Mouse (Mus musculus): ENCODE results near the gene Gm49510. TPM values are rescaled to one million over a fixed set of nuclear protein-coding genes. Genes with fewer than 3 reads are reported as not detected.

Gm49510 gene
- polyA plus RNA-seq, 1 experiment from 2014 or later = 0.15 TPM

DNA sequence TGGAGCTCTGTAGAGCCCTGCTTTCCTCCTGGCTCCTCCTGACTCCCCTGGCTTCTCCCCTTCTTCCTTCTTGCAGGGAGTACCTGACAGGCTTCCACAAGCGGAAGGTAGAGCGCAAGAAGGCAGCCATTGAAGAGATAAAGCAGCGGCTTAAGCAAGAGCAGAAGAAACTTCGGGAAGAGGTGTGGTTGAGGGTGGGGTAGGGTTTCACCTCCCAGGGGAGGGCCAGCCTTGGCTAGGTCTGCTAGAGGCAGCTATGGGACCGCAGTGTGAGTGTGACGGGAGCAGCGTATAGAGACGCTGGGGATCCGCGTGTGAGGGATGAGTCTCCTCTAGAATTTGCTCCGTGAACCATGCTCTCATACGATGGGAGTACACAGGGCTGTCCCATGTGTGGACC is 36.9 kb downstream of the Gm49510 start:
- 94% methylated on average over 12 of the region's 12 CpGs for WGBS
- ATAC-seq = no peak
- H3K9ac ChIP-seq = peak overlapping the region; percentile 77; the same call in 1 of the 2 replicates

DNA sequence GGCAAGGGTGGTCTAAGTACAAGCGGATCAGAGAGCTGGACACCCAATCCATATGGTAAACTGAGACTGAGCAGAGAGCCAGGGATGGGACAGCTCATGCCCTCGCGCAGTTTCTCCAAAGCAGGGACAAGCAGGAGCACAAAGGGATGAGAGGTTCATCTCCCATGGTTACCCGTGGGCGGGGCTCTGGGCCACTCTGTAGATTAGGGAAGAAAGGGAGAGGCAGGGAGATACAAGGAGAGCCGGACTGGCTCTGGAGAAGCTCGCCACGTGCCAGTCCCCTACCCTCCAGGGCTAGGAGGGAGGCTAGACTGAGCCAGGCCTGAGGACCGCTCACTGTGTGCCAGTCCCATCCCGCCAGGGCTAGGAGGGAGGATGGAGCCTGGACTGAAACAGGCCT is 37.8 kb downstream of the Gm49510 start:
- no peak overlapping the region for H3K9ac ChIP-seq
- WGBS = 89% methylated on average over 10 of the region's 10 CpGs
- H3K9me3 ChIP-seq (replicated peaks) = no peaks in the 10 kb centered on the region
- peaks cover 3% of the 10 kb centered on the region; the same call in 1 of the 2 replicates for H3K27me3 ChIP-seq
- H3K27ac ChIP-seq = no peak overlapping the region
- H3K4me2 ChIP-seq = no peak overlapping the region
- no peak for ATAC-seq
- no peak overlapping the region for H3K4me3 ChIP-seq
- H3K4me1 ChIP-seq = peaks cover 19% of the 10 kb centered on the region
- H3K36me3 ChIP-seq (ENCODE audit: poor library complexity, severe bottlenecking) = peaks cover 54% of the 10 kb centered on the region

More for the DNA sequence above, 36.9 kb downstream of the Gm49510 start:
- Histone ChIP-seq H3K4me2 (peak overlapping the region; percentile 86; the same call in 1 of the 2 replicates), H3K27ac (no peak overlapping the region), H3K4me1 (peaks cover 19% of the 10 kb centered on the region), H3K36me3 (ENCODE audit: poor library complexity, severe bottlenecking) (peaks cover 48% of the 10 kb centered on the region), H3K27me3 (peaks cover 3% of the 10 kb centered on the region; the same call in 1 of the 2 replicates), H3K9me3 (replicated peaks) (no peaks in the 10 kb centered on the region), H3K4me3 (peak overlapping the region; percentile 60; the same call in 1 of the 2 replicates)

GRCm38 (mm10) chr15:78937963-78938362 is 38.5 kb downstream of the Gm49510 start:
- Histone ChIP-seq H3K9me3 (replicated peaks) (no peaks in the 10 kb centered on the region), H3K27ac (no peak overlapping the region), H3K9ac (no peak overlapping the region), H3K36me3 (ENCODE audit: poor library complexity, severe bottlenecking) (peaks cover 54% of the 10 kb centered on the region), H3K4me2 (no peak overlapping the region), H3K4me3 (no peak overlapping the region), H3K4me1 (peaks cover 24% of the 10 kb centered on the region), H3K27me3 (peaks cover 3% of the 10 kb centered on the region; the same call in 1 of the 2 replicates)
- WGBS = 83% methylated on average over 2 of the region's 2 CpGs
- ATAC-seq = no peak

GRCm38 (mm10) chr15:78940325-78940724 is 40.9 kb downstream of the Gm49510 start:
- no peaks in the 10 kb centered on the region for H3K9me3 ChIP-seq (replicated peaks)
- peaks cover 24% of the 10 kb centered on the region for H3K4me1 ChIP-seq
- no peak for ATAC-seq
- no peak overlapping the region for H3K4me3 ChIP-seq
- H3K27me3 ChIP-seq = no peaks in the 10 kb centered on the region
- H3K4me2 ChIP-seq = no peak overlapping the region
- WGBS = 96% methylated on average over 13 of the region's 13 CpGs
- no peak overlapping the region for H3K9ac ChIP-seq
- no peak overlapping the region for H3K27ac ChIP-seq
- H3K36me3 ChIP-seq (ENCODE audit: poor library complexity, severe bottlenecking) = peaks cover 54% of the 10 kb centered on the region

DNA sequence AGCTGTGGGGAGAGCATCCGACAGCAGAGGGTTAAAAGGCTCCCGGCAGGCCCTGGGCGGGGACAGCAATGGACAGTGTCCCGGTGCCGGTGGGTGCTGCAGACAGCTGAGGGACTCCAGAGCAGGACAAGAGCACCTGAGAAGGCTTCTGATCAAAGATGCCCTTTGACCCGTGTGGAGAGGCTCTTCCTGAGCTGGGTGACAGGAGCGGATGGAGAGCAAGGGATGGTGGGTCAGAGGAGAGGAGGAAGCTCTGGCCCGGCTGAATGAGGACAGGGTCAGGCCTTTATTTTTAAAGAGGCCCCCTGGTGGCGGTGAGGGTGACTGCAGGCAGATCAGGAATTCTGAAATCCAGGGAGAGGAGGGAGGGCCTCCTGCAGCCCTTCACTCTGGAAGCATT is 43.2 kb downstream of the Gm49510 start:
- Histone ChIP-seq H3K4me3 (peak overlapping the region; percentile 16; the same call in 1 of the 2 replicates), H3K9me3 (replicated peaks) (no peaks in the 10 kb centered on the region), H3K9ac (peak overlapping the region; percentile 39; the same call in 1 of the 2 replicates), H3K27me3 (no peaks in the 10 kb centered on the region), H3K27ac (no peak overlapping the region), H3K4me1 (peaks cover 23% of the 10 kb centered on the region), H3K36me3 (ENCODE audit: poor library complexity, severe bottlenecking) (peaks cover 44% of the 10 kb centered on the region), H3K4me2 (peak overlapping the region; percentile 47)
- ATAC-seq = peak; percentile 40
- 6% methylated on average over 9 of the region's 9 CpGs for WGBS

- H3K4me2 ChIP-seq = no peak overlapping the region
- H3K27ac ChIP-seq = no peak overlapping the region
- peaks cover 19% of the 10 kb centered on the region for H3K36me3 ChIP-seq (ENCODE audit: poor library complexity, severe bottlenecking)
- 38% methylated on average over 7 of the region's 7 CpGs for WGBS
- no peak overlapping the region for H3K4me3 ChIP-seq
- no peak for ATAC-seq
- H3K9me3 ChIP-seq (replicated peaks) = no peaks in the 10 kb centered on the region
- H3K9ac ChIP-seq = no peak overlapping the region; the same call in 1 of the 2 replicates
- H3K27me3 ChIP-seq = no peaks in the 10 kb centered on the region
- peaks cover 36% of the 10 kb centered on the region for H3K4me1 ChIP-seq
Measured at GRCm38 (mm10) chr15:78946232-78946631, 46.8 kb downstream of the Gm49510 start.

GRCm38 (mm10) chr15:78947657-78948056 is 48.2 kb downstream of the Gm49510 start, which contains the start of gene Triobp:
Gene Triobp (plus strand): TSS chr15:78947724.
- Histone ChIP-seq H3K27me3 (no peaks in the 10 kb centered on the region), H3K9ac (peak within 1 kb of the TSS; percentile 70), H3K4me3 (peak within 1 kb of the TSS; percentile 59), H3K27ac (peak within 1 kb of the TSS; percentile 55), H3K36me3 (ENCODE audit: poor library complexity, severe bottlenecking) (peaks cover 25% of the 10 kb centered on the region), H3K9me3 (replicated peaks) (no peaks in the 10 kb centered on the region), H3K4me1 (peaks cover 33% of the 10 kb centered on the region), H3K4me2 (peak within 1 kb of the TSS; percentile 66)
- peak; percentile 98 for ATAC-seq
- under 1% methylated on average over 24 of the region's 24 CpGs for WGBS

DNA sequence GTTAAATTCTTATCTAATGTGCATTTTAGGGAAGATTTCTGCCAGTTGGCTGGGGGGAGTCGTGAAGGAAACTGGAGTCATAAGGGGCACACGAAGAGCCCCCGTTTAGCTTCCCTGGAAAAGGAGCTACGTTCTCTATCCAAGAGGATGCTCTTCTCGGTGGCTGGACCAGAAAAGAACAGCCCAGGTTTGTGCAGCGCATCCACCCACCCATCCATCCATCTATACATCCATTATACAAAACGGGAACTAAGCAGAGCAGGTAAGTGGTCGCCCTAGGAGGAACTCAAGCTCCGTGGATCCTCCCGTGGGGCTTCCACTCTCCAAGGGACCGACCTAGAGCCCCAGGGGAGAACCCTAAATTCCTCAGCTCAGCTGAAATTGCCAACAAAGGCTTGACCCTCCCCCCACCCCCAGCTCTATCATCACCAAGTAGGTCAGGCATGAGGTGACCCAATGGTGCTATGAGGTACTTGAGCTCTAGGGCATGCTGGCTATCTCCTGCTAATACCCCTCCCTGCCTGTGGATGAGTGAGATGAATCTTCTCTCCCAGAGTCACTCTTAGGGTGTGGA is 48.8 kb downstream of the Gm49510 start:
- peak overlapping the region; percentile 59 for H3K4me3 ChIP-seq
- H3K27ac ChIP-seq = peak overlapping the region; percentile 55
- no peaks in the 10 kb centered on the region for H3K27me3 ChIP-seq
- H3K36me3 ChIP-seq (ENCODE audit: poor library complexity, severe bottlenecking) = peaks cover 31% of the 10 kb centered on the region
- no peaks in the 10 kb centered on the region for H3K9me3 ChIP-seq (replicated peaks)
- peak; percentile 30; the same call in 1 of the 2 replicates for ATAC-seq
- peak overlapping the region; percentile 70 for H3K9ac ChIP-seq
- H3K4me2 ChIP-seq = peak overlapping the region; percentile 66
- H3K4me1 ChIP-seq = peaks cover 30% of the 10 kb centered on the region
- under 1% methylated on average over 11 of the region's 11 CpGs for WGBS

GRCm38 (mm10) chr15:78948883-78949282 is 49.4 kb downstream of the Gm49510 start:
- Histone ChIP-seq H3K4me1 (peaks cover 30% of the 10 kb centered on the region), H3K4me3 (peak overlapping the region; percentile 59), H3K27ac (no peak overlapping the region), H3K9ac (no peak overlapping the region), H3K9me3 (replicated peaks) (no peaks in the 10 kb centered on the region), H3K4me2 (peak overlapping the region; percentile 66), H3K27me3 (no peaks in the 10 kb centered on the region), H3K36me3 (ENCODE audit: poor library complexity, severe bottlenecking) (peaks cover 37% of the 10 kb centered on the region)
- no peak for ATAC-seq
- WGBS = 99% methylated on average over 3 of the region's 3 CpGs

- Histone ChIP-seq H3K27me3 (no peaks in the 10 kb centered on the region), H3K27ac (no peak overlapping the region), H3K4me1 (peaks cover 4% of the 10 kb centered on the region; the same call in 1 of the 2 replicates), H3K4me3 (no peak overlapping the region), H3K4me2 (no peak overlapping the region), H3K36me3 (ENCODE audit: poor library complexity, severe bottlenecking) (peaks cover 83% of the 10 kb centered on the region), H3K9me3 (replicated peaks) (no peaks in the 10 kb centered on the region), H3K9ac (no peak overlapping the region)
- ATAC-seq = no peak
- WGBS = 86% methylated on average over 3 of the region's 3 CpGs
Measured at GRCm38 (mm10) chr15:78955663-78956062, 56.2 kb downstream of the Gm49510 start.

GRCm38 (mm10) chr15:78956351-78956750 is 56.9 kb downstream of the Gm49510 start:
- Histone ChIP-seq H3K4me3 (no peak overlapping the region), H3K36me3 (ENCODE audit: poor library complexity, severe bottlenecking) (peaks cover 83% of the 10 kb centered on the region), H3K27me3 (no peaks in the 10 kb centered on the region), H3K9me3 (replicated peaks) (no peaks in the 10 kb centered on the region), H3K4me1 (no peaks in the 10 kb centered on the region), H3K9ac (no peak overlapping the region), H3K4me2 (no peak overlapping the region), H3K27ac (no peak overlapping the region)
- ATAC-seq = no peak
- 88% methylated on average over 4 of the region's 4 CpGs for WGBS

- WGBS = 82% methylated on average over 15 of the region's 15 CpGs
- Histone ChIP-seq H3K4me3 (no peak overlapping the region), H3K9me3 (replicated peaks) (no peaks in the 10 kb centered on the region), H3K9ac (no peak overlapping the region), H3K27me3 (no peaks in the 10 kb centered on the region), H3K4me1 (no peaks in the 10 kb centered on the region), H3K27ac (no peak overlapping the region), H3K4me2 (no peak overlapping the region), H3K36me3 (ENCODE audit: poor library complexity, severe bottlenecking) (peaks cover 83% of the 10 kb centered on the region)
- ATAC-seq = no peak
Measured at GRCm38 (mm10) chr15:78957021-78957420, 57.6 kb downstream of the Gm49510 start.

Measured in forebrain, embryonic 13.5 days (tissue).